Mouse (Mus musculus) cerebellum, postnatal 4 days (tissue): Measurements from ENCODE around the gene 2510009E07Rik.
"Not testable (repeated sequence)": the region's sequence is repeated elsewhere in the genome, so short reads cannot be mapped to it uniquely, and the experiment has no call there.

ENCODE experiments used
- DNase-seq, 2 experiments: peaks; one replicate each; pipeline ENCODE4 v3.0.0; 2022; ENCODE audit warnings: low spot score in 2 of 2, mixed read lengths in 1 of 2

2510009E07Rik gene

GRCm38 (mm10) chr16:21676791-21677190, 17.7 kb downstream of the 2510009E07Rik start:
- DNase-seq, result no peak

DNA sequence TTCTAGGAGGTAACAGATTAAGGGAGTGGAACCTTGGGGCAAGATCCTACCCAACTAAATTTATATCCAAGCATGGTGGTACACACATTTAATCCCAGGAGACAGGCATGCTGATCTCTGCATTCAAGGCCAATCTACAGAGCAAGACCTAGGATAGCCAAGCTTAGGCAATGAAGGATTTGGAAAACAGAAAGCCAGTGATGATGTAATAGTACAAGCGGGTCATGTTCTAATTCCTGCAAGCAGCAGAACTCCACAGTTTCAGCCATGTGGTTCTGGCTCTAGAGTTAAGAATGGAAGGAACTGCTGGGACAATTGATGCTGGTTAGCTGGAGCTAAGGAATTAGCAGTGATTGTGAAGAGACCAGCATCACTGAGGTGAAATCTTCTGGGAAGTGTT, 20.8 kb downstream of the 2510009E07Rik start:
- not testable (repeated sequence) for DNase-seq

DNA sequence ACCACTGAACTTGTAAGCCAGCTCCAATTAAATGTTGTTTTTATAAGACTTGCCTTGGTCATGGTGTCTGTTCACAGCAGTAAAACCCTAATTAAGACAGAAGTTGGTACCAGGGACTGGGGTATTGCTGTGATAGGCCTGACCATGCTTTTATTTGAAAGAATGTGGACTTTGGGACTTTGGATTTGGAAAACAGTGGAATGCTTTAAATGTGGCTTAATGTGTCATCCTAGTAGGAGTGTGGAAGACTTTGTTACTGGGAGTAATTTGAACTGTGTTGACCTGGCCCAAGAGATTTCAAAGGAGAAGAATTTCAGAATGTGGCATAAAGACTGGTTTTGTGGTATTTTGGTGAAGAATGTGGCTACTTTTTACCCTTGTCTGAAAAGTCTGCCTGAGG, 21.4 kb downstream of the 2510009E07Rik start:
- DNase-seq, result not testable (repeated sequence)

- DNase-seq, result no peak
Observed at GRCm38 (mm10) chr16:21671878-21672277, 22.6 kb downstream of the 2510009E07Rik start.

GRCm38 (mm10) chr16:21665423-21665986, 29.0 kb downstream of the 2510009E07Rik start:
- DNase-seq, result no peak

DNA sequence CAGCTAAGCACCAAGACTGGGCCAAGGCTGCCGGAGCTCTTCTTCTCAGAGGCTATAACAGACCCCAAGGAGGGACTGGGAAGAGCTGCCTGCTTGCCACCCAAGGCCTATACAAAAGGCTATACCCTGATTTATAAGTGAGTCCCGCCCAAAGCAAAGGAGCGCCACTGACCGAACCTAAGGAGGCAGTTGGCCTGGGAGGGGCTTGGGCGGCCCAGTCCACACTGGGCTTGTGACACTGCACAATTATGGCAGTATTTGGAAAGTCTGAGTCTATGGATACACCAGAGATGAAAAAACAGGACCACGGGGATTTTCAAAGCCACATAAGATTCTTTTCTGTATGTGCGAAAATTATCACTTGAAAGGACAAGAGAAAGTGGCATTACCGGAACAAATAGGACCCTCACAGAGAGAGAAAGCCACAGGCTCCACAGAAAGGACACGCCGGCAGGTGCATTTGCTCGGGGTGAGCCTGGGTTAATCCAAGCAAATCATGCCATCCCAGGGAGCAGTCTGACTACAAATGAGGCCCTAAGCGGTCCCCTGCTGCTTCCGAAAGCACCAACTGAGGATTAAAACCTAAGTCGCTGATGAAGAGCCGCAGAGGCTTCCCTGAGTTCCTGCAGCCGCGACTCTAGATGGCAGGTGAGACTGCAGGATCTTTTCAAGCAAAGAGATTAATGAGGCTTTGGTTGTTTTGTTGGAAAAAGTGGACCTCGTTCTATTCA, 29.7 kb downstream of the 2510009E07Rik start:
- no peak for DNase-seq

DNA sequence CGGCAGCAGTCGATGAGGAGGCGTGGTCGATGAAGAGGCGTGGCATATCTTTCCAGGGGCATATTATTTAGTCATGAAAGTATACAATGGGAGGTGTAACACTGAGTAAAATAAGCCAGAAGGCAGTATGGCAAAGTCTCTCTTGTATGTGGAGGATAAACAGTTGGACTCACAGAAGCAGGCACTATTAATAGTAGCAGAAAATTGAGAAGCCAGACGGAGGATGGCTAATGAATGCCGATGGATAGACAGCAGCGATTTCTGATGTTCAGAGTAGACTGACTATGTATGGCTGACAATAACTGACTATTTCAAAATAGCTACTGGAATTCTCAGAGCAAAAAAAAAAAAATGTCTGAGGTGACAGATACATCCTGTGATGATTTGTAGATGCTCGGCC, 38.5 kb downstream of the 2510009E07Rik start:
- no peak for DNase-seq

- DNase-seq, result no peak
Observed at GRCm38 (mm10) chr16:21655291-21655690, 39.2 kb downstream of the 2510009E07Rik start.

- no peak for DNase-seq
Observed at GRCm38 (mm10) chr16:21654384-21654783, 40.1 kb downstream of the 2510009E07Rik start.

DNA sequence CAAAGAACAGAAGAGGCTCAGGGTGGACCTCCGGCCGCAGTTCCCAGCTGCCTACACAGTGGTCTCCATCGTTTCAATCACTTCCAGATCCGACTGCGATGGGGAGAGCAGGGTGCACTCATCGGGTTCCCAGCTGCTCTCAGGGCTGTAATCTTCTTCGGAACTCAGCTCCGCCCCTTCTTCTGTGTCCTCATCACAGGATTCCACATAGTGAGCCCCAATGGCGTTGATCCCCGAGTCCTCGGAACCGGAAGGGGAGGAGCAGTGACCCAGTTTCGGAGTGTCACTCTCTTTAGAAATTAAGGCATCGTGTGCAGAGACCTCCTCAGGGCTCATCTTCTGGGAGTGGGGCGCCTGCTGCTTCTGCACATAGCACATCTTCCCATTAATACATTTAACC, 41.3 kb downstream of the 2510009E07Rik start:
- DNase-seq, result no peak

DNA sequence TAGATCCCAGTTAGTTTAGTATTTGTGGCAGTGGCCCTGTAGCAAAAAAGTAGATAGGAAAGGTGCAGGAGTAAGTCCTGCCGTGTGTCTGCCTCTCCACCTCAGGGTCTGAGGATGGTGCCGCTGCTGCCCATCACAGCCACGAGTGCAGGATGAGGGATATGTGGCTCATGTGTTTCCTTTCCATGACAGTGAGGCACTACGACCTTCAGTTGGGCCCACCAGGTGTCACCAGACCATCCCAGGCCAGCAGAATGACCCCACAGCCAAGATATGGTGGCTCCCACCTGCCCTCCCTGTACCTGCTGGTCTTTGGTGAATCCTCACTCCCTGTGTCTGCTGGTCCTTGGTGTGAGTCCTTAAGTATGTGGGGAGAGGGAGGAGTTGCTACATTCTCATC, 43.3 kb downstream of the 2510009E07Rik start:
- DNase-seq, result no peak

GRCm38 (mm10) chr16:21650289-21650688, 44.2 kb downstream of the 2510009E07Rik start:
- no peak for DNase-seq

GRCm38 (mm10) chr16:21648800-21649199, 45.7 kb downstream of the 2510009E07Rik start:
- no peak for DNase-seq

GRCm38 (mm10) chr16:21646496-21646895, 48.0 kb downstream of the 2510009E07Rik start:
- no peak for DNase-seq

DNA sequence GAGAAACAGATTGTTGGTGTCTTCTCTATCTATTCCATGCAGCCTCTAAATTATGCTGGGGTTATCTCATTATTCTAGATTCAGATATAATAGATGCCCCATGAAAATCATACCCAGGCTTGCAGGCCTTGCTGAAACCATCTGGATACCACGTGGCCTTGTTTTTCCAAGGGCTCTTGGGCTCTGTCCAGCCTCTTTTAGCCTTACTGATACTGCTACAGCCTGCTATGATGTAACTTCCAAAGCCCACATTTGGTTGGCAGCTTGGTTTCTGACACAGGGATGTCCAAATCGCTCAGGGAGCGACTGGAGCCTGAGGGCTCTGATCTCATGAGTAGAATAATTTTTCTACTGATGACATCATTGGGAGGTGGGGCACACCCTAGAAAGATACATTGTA, 48.5 kb downstream of the 2510009E07Rik start:
- DNase-seq, result no peak

DNA sequence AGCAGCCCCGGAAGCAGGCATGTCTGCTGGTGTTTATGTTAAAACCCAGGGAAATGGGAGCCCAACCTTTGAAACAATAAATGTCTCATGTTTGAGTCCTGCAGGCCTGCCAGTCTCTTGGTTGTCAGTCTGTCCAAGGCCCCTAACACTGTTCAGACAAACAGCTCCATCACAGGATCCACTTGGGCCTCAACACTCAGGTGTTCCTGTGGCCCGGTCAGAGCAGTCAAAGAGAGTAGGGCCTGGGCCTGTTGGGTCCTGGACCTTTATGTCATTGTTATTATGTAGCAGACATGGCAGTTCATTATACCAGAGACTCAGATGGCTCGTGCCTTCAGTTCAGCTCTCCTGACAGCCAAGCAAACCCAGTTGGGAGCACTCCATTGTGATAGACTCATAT, 49.9 kb downstream of the 2510009E07Rik start:
- DNase-seq, result no peak

GRCm38 (mm10) chr16:21644066-21644561, 50.4 kb downstream of the 2510009E07Rik start:
- peak in 1 of 2 experiments; percentile 52 for DNase-seq

- DNase-seq, result peak in 1 of 2 experiments; percentile 40
Observed at GRCm38 (mm10) chr16:21643621-21644041, 50.8 kb downstream of the 2510009E07Rik start.

GRCm38 (mm10) chr16:21642906-21643305, 51.6 kb downstream of the 2510009E07Rik start:
- no peak for DNase-seq

- no peak for DNase-seq
Observed at GRCm38 (mm10) chr16:21641944-21642343, 52.5 kb downstream of the 2510009E07Rik start.

DNA sequence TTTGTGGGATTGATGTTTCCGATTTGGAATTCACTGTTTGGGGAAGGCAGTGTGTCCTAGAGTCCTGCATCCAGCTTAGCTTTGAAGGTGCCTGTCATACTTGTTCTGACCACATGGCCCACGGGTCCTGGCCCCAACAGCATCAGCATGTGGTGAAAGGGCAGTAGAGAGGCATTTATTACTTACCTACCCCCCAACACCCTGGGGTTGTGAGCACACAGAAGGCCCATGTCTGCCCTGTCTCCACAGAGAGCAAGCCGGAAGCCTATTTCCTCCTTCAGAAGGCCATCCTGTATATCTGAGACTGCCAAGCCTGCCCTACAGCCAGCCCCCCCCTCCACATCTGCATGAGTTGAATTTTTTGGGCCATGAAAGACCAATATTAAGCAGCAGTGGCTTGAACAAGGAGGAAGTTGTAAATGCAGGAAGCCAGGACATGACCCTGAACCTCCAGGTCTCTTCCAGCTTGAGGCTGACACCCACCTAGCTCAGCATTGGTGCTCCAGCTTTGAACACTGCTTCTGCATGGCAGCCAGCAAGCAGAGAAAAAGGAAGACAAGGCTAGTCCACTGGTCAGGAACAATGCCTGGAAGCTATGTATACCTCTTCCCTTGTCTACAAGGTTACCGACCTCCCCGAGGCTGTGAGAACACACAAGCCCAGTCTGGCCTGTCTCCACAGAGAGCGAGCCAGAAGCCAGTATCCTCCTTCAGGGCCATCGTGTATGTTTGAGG, 53.5 kb downstream of the 2510009E07Rik start:
- no peak for DNase-seq

- DNase-seq, result no peak
Observed at GRCm38 (mm10) chr16:21637201-21637819, 57.2 kb downstream of the 2510009E07Rik start.
